Mouse (Mus musculus): ENCODE results near the gene Hist3h2ba. TPM values are rescaled to one million over a fixed set of nuclear protein-coding genes. Genes with fewer than 3 reads are reported as not detected.

Gene Hist3h2ba
- polyA plus RNA-seq (2012; rRNA removed; ENCODE audit: low replicate concordance), result 0.99 and 6.7 TPM in 2 replicates

GRCm38 (mm10) chr11:58948542-58949479 is at the start of gene Hist3h2ba:
Gene Hist3h2ba (plus strand): TSS chr11:58948920.

GRCm38 (mm10) chr11:58903511-58904409 is 45.0 kb upstream of the Hist3h2ba start, which contains the start of gene Zfp39:
Gene Zfp39 (minus strand): TSS chr11:58904225.

GRCm38 (mm10) chr11:58917745-58918366 is 30.9 kb upstream of the Hist3h2ba start, which contains the start of gene Btnl10:
Gene Btnl10 (plus strand): TSS chr11:58917908.

GRCm38 (mm10) chr11:58938322-58939087 is 10.2 kb upstream of the Hist3h2ba start, which contains the start of gene Rnf187:
Gene Rnf187 (minus strand): TSS chr11:58938916.

GRCm38 (mm10) chr11:58954420-58955142 is 5.9 kb downstream of the Hist3h2ba start, which contains the start of the genes Hist3h2a and Trim17:
Gene Hist3h2a (plus strand): TSS chr11:58954685.
Gene Trim17 (plus strand): TSS chr11:58954685.

GRCm38 (mm10) chr11:58978027-58978705 is 29.4 kb downstream of the Hist3h2ba start, which contains the start of gene Trim11:
Gene Trim11 (plus strand): TSS chr11:58978093.

Other genes with a start within 250 kb of the Hist3h2ba start
- not detected in 2 replicates for gene Olfr319, start 249.8 kb upstream of the Hist3h2ba start, polyA plus RNA-seq (2012; rRNA removed; ENCODE audit: low replicate concordance)
- gene Olfr318, start 224.9 kb upstream of the Hist3h2ba start, polyA plus RNA-seq (2012; rRNA removed; ENCODE audit: low replicate concordance), result not detected in 2 replicates
- gene Olfr317, start 209.7 kb upstream of the Hist3h2ba start, polyA plus RNA-seq (2012; rRNA removed; ENCODE audit: low replicate concordance), result not detected in 2 replicates
- not detected in 2 replicates for gene Olfr316, start 196.2 kb upstream of the Hist3h2ba start, polyA plus RNA-seq (2012; rRNA removed; ENCODE audit: low replicate concordance)
- not detected in 2 replicates for gene Olfr315, start 175.7 kb upstream of the Hist3h2ba start, polyA plus RNA-seq (2012; rRNA removed; ENCODE audit: low replicate concordance)
- not detected in 2 replicates for gene Olfr314, start 166.0 kb upstream of the Hist3h2ba start, polyA plus RNA-seq (2012; rRNA removed; ENCODE audit: low replicate concordance)
- 0.37 and 2.4 TPM in 2 replicates for gene Fam183b, start 147.0 kb upstream of the Hist3h2ba start, polyA plus RNA-seq (2012; rRNA removed; ENCODE audit: low replicate concordance)
- not detected in 2 replicates for gene Olfr313, start 133.9 kb upstream of the Hist3h2ba start, polyA plus RNA-seq (2012; rRNA removed; ENCODE audit: low replicate concordance)
- gene Olfr312, start 119.7 kb upstream of the Hist3h2ba start, polyA plus RNA-seq (2012; rRNA removed; ENCODE audit: low replicate concordance), result not detected in 2 replicates
- gene Olfr311, start 109.7 kb upstream of the Hist3h2ba start, polyA plus RNA-seq (2012; rRNA removed; ENCODE audit: low replicate concordance), result not detected in 2 replicates
- 4.3 and 5.5 TPM in 2 replicates for gene Gm12258, start 101.8 kb upstream of the Hist3h2ba start, polyA plus RNA-seq (2012; rRNA removed; ENCODE audit: low replicate concordance)
- 4.6 and 5.1 TPM in 2 replicates for gene 2810021J22Rik, start 81.7 kb upstream of the Hist3h2ba start, polyA plus RNA-seq (2012; rRNA removed; ENCODE audit: low replicate concordance)
- gene Zfp39, start 44.7 kb upstream of the Hist3h2ba start, polyA plus RNA-seq (2012; rRNA removed; ENCODE audit: low replicate concordance), result 1.4 and 2.0 TPM in 2 replicates
- not detected in 2 replicates for gene Btnl10, start 31.0 kb upstream of the Hist3h2ba start, polyA plus RNA-seq (2012; rRNA removed; ENCODE audit: low replicate concordance)
- 169 and 254 TPM in 2 replicates for gene Rnf187, start 10.0 kb upstream of the Hist3h2ba start, polyA plus RNA-seq (2012; rRNA removed; ENCODE audit: low replicate concordance)
- gene Hist3h2a, start 5.8 kb downstream of the Hist3h2ba start, polyA plus RNA-seq (2012; rRNA removed; ENCODE audit: low replicate concordance), result 13.4 and 31.4 TPM in 2 replicates
- gene Trim17, start 5.8 kb downstream of the Hist3h2ba start, polyA plus RNA-seq (2012; rRNA removed; ENCODE audit: low replicate concordance), result 0.36 and 0.82 TPM in 2 replicates
- gene Trim11, start 29.2 kb downstream of the Hist3h2ba start, polyA plus RNA-seq (2012; rRNA removed; ENCODE audit: low replicate concordance), result 18.3 and 30.5 TPM in 2 replicates
- gene Obscn, start 187.5 kb downstream of the Hist3h2ba start, polyA plus RNA-seq (2012; rRNA removed; ENCODE audit: low replicate concordance), result 0.06 and 0.53 TPM in 2 replicates
- 6.4 and 6.9 TPM in 2 replicates for gene Iba57, start 214.8 kb downstream of the Hist3h2ba start, polyA plus RNA-seq (2012; rRNA removed; ENCODE audit: low replicate concordance)
- 1.4 and 11.8 TPM in 2 replicates for gene Gjc2, start 234.3 kb downstream of the Hist3h2ba start, polyA plus RNA-seq (2012; rRNA removed; ENCODE audit: low replicate concordance)
- gene Guk1, start 243.3 kb downstream of the Hist3h2ba start, polyA plus RNA-seq (2012; rRNA removed; ENCODE audit: low replicate concordance), result 110 and 125 TPM in 2 replicates